Mouse (Mus musculus) CH12.LX (cell line): ENCODE data around the gene Cxcr6. TPM values are rescaled to one million over a fixed set of nuclear protein-coding genes. Genes with fewer than 3 reads are reported as not detected.

ENCODE experiments used
- DNase-seq: peaks from one replicate; pipeline ENCODE4 v3.0.0-alpha.2; 2013; ENCODE audit errors: extremely low read depth
- H3K27ac ChIP-seq: 2 replicates; pipeline ENCODE4 v1.5.1; 2012; ENCODE audit warnings: low read depth, mild to moderate bottlenecking, control low read depth, moderate library complexity; ENCODE audit not compliant: insufficient read depth
- H3K27me3 ChIP-seq: replicated peaks from 2 replicates; pipeline ENCODE3; 2012; ENCODE audit warnings: inconsistent platforms
- H3K36me3 ChIP-seq, 2 experiments: replicated peaks in 1 of 2; 2 replicates each; pipeline versions ENCODE3 to v1.6.1; 2012; ENCODE audit warnings: inconsistent platforms in 1 of 2, low read length in 1 of 2, mild to moderate bottlenecking in 1 of 2, mixed read lengths in 1 of 2, moderate library complexity in 1 of 2; ENCODE audit not compliant: control insufficient read depth in 1 of 2, insufficient read depth in 1 of 2
- H3K4me1 ChIP-seq, 2 experiments: 2 replicates each; pipeline ENCODE4 v1.6.1; 2012; ENCODE audit warnings: inconsistent platforms in 1 of 2, moderate library complexity in 1 of 2; ENCODE audit not compliant: insufficient read depth in 2 of 2, control insufficient read depth in 1 of 2
- H3K4me2 ChIP-seq: 2 replicates; pipeline ENCODE4 v1.6.1; 2012; ENCODE audit warnings: low read depth, mild to moderate bottlenecking, control low read depth; ENCODE audit not compliant: poor library complexity, insufficient read depth, severe bottlenecking
- H3K4me3 ChIP-seq, 3 experiments: fragments of 150-350 bp in 1 of 3; sonication (generic) in 1 of 3; replicated peaks in 1 of 3; 2 replicates each; pipeline versions ENCODE3 to v1.5.1; 2011 to 2012; ENCODE audit warnings: low read depth in 2 of 3, low read length in 2 of 3, mild to moderate bottlenecking in 2 of 3, moderate library complexity in 2 of 3, control low read depth in 1 of 3, improper control_type of control experiment in 1 of 3, inconsistent platforms in 1 of 3, mixed read lengths in 1 of 3; ENCODE audit not compliant: poor library complexity in 1 of 3
- H3K79me2 ChIP-seq: replicated peaks from 2 replicates; pipeline ENCODE4 v1.6.1; 2012; ENCODE audit warnings: mild to moderate bottlenecking, moderate library complexity; ENCODE audit not compliant: control insufficient read depth, poor library complexity, insufficient read depth, severe bottlenecking; ENCODE audit errors: extremely low read depth
- H3K9ac ChIP-seq: 2 replicates; pipeline ENCODE4 v1.6.1; 2012; ENCODE audit warnings: low read depth, mild to moderate bottlenecking, control low read depth, moderate library complexity; ENCODE audit not compliant: insufficient read depth
- H3K9me3 ChIP-seq: replicated peaks from 2 replicates; pipeline ENCODE3; 2012; ENCODE audit warnings: low read length, inconsistent platforms, mixed read lengths
- CHD1 ChIP-seq: IDR thresholded peaks from 2 replicates; pipeline ENCODE4 v1.6.1; 2012; ENCODE audit warnings: low read depth, low read length, improper control_type of control experiment, inconsistent platforms
- CHD2 ChIP-seq: IDR thresholded peaks from 2 replicates; pipeline ENCODE4 v1.6.1; 2011; ENCODE audit warnings: low read length, improper control_type of control experiment
- EP300 ChIP-seq: IDR thresholded peaks from 2 replicates; pipeline ENCODE4 v1.6.1; 2011; ENCODE audit warnings: low read length, improper control_type of control experiment
- ETS1 ChIP-seq: conservative IDR thresholded peaks from 2 replicates; pipeline ENCODE4 v1.6.1; 2012; ENCODE audit warnings: low read depth, mild to moderate bottlenecking, inconsistent platforms, low read length, improper control_type of control experiment, moderate library complexity
- JUN ChIP-seq: IDR thresholded peaks from 2 replicates; pipeline ENCODE4 v1.6.1; 2011; ENCODE audit warnings: low read depth, mild to moderate bottlenecking, low read length, improper control_type of control experiment, moderate library complexity; ENCODE audit not compliant: insufficient read depth
- JUND ChIP-seq: conservative IDR thresholded peaks from 2 replicates; pipeline ENCODE4 v1.6.1; 2011; ENCODE audit warnings: low read depth, low read length, improper control_type of control experiment
- KAT2A ChIP-seq: IDR thresholded peaks from 2 replicates; pipeline ENCODE4 v1.6.1; 2012; ENCODE audit warnings: low read length, improper control_type of control experiment, inconsistent platforms; ENCODE audit not compliant: insufficient replicate concordance
- MAFK ChIP-seq: IDR thresholded peaks from 2 replicates; pipeline ENCODE4 v1.6.1; 2011; ENCODE audit warnings: low read length, improper control_type of control experiment; ENCODE audit not compliant: insufficient replicate concordance
- MAZ ChIP-seq: IDR thresholded peaks from 2 replicates; pipeline ENCODE4 v1.6.1; 2012; ENCODE audit warnings: low read depth, mild to moderate bottlenecking, inconsistent platforms, low read length, improper control_type of control experiment, moderate library complexity
- MEF2A ChIP-seq: IDR thresholded peaks from 2 replicates; pipeline ENCODE4 v1.6.1; 2014; ENCODE audit warnings: low read depth, mild to moderate bottlenecking, inconsistent platforms, low read length, improper control_type of control experiment, borderline replicate concordance
- NELFE ChIP-seq: IDR thresholded peaks from 2 replicates; pipeline ENCODE4 v1.6.1; 2011; ENCODE audit warnings: low read depth, low read length, improper control_type of control experiment
- POLR2A ChIP-seq: IDR thresholded peaks from 2 replicates; pipeline ENCODE4 v1.6.1; 2011; ENCODE audit warnings: low read depth, mild to moderate bottlenecking, improper control_type of control experiment, low read length
- RAD21 ChIP-seq: IDR thresholded peaks from 2 replicates; pipeline ENCODE4 v1.6.1; 2011; ENCODE audit warnings: low read depth, mild to moderate bottlenecking, low read length, improper control_type of control experiment, moderate library complexity
- RCOR1 ChIP-seq: conservative IDR thresholded peaks from 2 replicates; pipeline ENCODE4 v1.6.1; 2012; ENCODE audit warnings: low read depth, mild to moderate bottlenecking, inconsistent platforms, low read length, improper control_type of control experiment
- SIN3A ChIP-seq: IDR thresholded peaks from 2 replicates; pipeline ENCODE4 v1.6.1; 2012; ENCODE audit warnings: low read length, improper control_type of control experiment, inconsistent platforms
- SMC3 ChIP-seq: IDR thresholded peaks from 2 replicates; pipeline ENCODE4 v1.6.1; 2011; ENCODE audit warnings: low read depth, low read length, improper control_type of control experiment
- TBP ChIP-seq: conservative IDR thresholded peaks from 2 replicates; pipeline ENCODE4 v1.6.1; 2011; ENCODE audit warnings: low read depth, low read length, improper control_type of control experiment
- UBTF ChIP-seq: IDR thresholded peaks from 2 replicates; pipeline ENCODE4 v1.6.1; 2012; ENCODE audit warnings: low read depth, mild to moderate bottlenecking, inconsistent platforms, low read length, improper control_type of control experiment, moderate library complexity
- USF1 ChIP-seq: IDR thresholded peaks from 2 replicates; pipeline ENCODE4 v1.6.1; 2014; ENCODE audit warnings: low read depth, mild to moderate bottlenecking, inconsistent platforms, low read length, improper control_type of control experiment
- USF2 ChIP-seq: conservative IDR thresholded peaks from 2 replicates; pipeline ENCODE4 v1.6.1; 2011; ENCODE audit warnings: low read depth, low read length, improper control_type of control experiment
- dilution Hi-C: fragments of 300-500 bp; cut with MboI; formaldehyde crosslinking; loops from 2 replicates; pipeline ENCODE4 v1.14.3; 2020; ENCODE audit warnings: low sequenced_read_pairs; ENCODE audit not compliant: extremely low pct_unique_long_range_greater_than_20kb, extremely low pct_ligation_motif_present
- in situ Hi-C: fragments of 300-500 bp; cut with MboI; formaldehyde crosslinking; loops from 3 replicates; pipeline ENCODE4 v1.14.3; 2019; ENCODE audit warnings: low sequenced_read_pairs, low pct_ligation_motif_present, low pct_unique_long_range_greater_than_20kb, mixed read lengths
- polyA plus RNA-seq: library from polyadenylated mRNA; unstranded; fragments of >175 nt; gene quantifications from 2 replicates; pipeline ENCODE4 v1.2.1, GENCODE M21; 2012; ENCODE audit warnings: low read depth; ENCODE audit not compliant: insufficient read length
- total RNA-seq, 2 experiments: library from RNA; depleted of rRNA; stranded (reverse); fragments of 300-350 nt in 1 of 2; fragments of >200 nt in 1 of 2; gene quantifications; 2 replicates each; pipeline ENCODE4 v1.2.3; 2012 to 2014

The Cxcr6 gene
- total and polyA plus RNA-seq, 3 experiments = 0.08 to 1.4 (median 1.0) TPM

- no peak overlapping the region for H3K27ac ChIP-seq
- DNase-seq = no peak
- H3K9ac ChIP-seq = no peak overlapping the region
- no peaks in the 10 kb centered on the region for H3K9me3 ChIP-seq
- peaks cover 10 to 36% of the 10 kb centered on the region in 2 experiments for H3K4me1 ChIP-seq
- H3K79me2 ChIP-seq = no peaks in the 10 kb centered on the region
- no peaks in the 10 kb centered on the region for H3K36me3 ChIP-seq
- H3K4me2 ChIP-seq = no peak overlapping the region
- TF ChIP-seq TBP = no peak
- no peak for TF ChIP-seq SIN3A
- no peak for TF ChIP-seq POLR2A
- TF ChIP-seq CHD2 = no peak
- no peak for TF ChIP-seq EP300
- no peak for TF ChIP-seq KAT2A
- no peak for TF ChIP-seq USF2
- TF ChIP-seq RAD21 = no peak
- no peak for TF ChIP-seq MEF2A
- TF ChIP-seq CHD1 = no peak
- no peak for TF ChIP-seq UBTF
- no peak for TF ChIP-seq NELFE
- TF ChIP-seq MAFK = no peak
- TF ChIP-seq JUND = no peak
- no peak for TF ChIP-seq SMC3
- TF ChIP-seq USF1 = no peak
- no peak for TF ChIP-seq JUN
- TF ChIP-seq, all 38 proteins: peak for 0
- dilution Hi-C loops (no loop called here), in situ Hi-C loops (loop anchor here (10.0 kb wide), 1 partner anchor 54 kb away; the partner anchor contains the start of gene Lztfl1)
- Histone ChIP-seq H3K27me3 (no peaks in the 10 kb centered on the region), H3K4me3 (no peak overlapping the region)
Observed at GRCm38 (mm10) chr9:123768443-123768842, 37.8 kb upstream of the Cxcr6 start.

GRCm38 (mm10) chr9:123769532-123769931 lies 36.7 kb upstream of the Cxcr6 start:
- dilution Hi-C loops = no loop called here
- Histone ChIP-seq H3K4me2 (peak overlapping the region; percentile 83), H3K9me3 (no peaks in the 10 kb centered on the region), H3K9ac (0 out of 2 replicates have a peak overlapping the region, but pooled peaks have one; percentile 35), H3K27me3 (no peaks in the 10 kb centered on the region), H3K4me1 (peaks cover 10 to 30% of the 10 kb centered on the region in 2 experiments), H3K27ac (no peak overlapping the region), H3K36me3 (no peaks in the 10 kb centered on the region), H3K79me2 (no peaks in the 10 kb centered on the region), H3K4me3 (no peak overlapping the region)
- in situ Hi-C loops = loop anchor here (10.0 kb wide), 1 partner anchor 55 kb away; the partner anchor contains the start of gene Lztfl1
- no peak for TF ChIP-seq ETS1
- no peak for TF ChIP-seq RCOR1
- TF ChIP-seq MAZ = 0 out of 2 replicates have a peak, but pooled peaks have one; percentile 28
- no peak for DNase-seq
